Mouse (Mus musculus): ENCODE results near the gene Sc5d.

Sc5d gene

GRCm38 (mm10) chr9:42264145-42264544, at the start of gene Sc5d:
Gene Sc5d (minus strand): TSS chr9:42264256.
- in situ Hi-C loops (cut with MboI, MseI): no loop called here

DNA sequence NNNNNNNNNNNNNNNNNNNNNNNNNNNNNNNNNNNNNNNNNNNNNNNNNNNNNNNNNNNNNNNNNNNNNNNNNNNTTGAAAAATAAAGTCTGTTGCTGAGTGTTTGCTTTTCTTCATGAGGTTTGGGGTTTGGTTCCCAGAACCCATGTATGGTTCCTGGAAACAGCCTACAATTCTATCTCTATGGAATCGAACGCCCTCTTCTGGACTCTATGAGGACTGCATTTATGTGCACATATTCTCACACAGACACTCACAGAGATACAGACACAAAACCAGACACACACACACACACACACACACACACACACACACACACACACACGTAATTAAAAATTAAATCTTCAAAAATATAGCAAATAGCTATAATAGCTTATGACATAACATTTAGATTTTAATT, 47.3 kb upstream of the Sc5d start:
- in situ Hi-C loops (cut with MboI, MseI): no loop called here

DNA sequence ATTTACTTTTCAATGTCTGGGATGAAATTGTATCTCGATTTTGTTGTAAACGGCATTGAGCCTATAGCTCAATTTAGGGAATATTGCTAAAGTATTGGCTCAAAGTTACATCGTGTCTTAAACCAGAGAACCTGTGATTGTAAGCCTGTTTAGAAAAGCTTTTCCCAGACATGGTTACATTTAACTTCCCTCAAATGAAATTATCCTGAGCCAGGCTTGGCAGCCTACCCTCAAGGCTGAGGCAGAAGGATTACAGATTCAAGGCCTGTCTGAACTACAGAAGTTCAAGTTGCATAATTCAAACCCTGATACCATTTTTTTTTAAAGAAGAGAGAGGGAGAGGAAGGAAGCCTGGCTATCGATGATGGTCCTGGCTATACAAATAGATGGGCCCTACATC, 39.8 kb upstream of the Sc5d start:
- in situ Hi-C loops (cut with MboI, MseI): no loop called here

DNA sequence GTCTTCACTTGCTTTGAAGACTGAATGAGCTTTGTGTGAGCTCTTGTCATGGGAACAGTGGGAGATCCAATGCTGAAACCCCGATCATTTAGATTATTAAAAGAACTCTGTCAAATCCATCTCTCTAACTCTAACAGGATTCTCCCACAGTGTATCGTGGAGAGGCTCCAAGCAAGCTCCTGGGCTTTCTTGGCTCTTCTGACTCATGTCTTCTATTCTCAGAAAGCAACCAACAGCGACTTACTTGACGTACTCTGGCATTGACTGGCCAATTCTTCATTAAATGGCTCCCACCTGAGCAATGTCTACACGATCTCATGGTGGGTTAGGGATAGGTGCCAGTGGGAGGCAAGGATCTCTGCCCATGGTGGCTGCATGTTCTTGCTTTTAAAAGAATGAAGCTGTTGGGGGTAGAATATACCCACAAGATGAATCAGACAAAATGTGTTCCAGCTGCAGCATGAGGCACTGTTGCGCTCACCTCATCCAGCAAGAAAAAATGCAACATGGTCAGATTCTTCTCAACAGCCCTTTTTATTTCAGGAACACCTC, 37.1 kb upstream of the Sc5d start:
- in situ Hi-C loops (cut with MboI, MseI): no loop called here

GRCm38 (mm10) chr9:42296297-42296922, 32.4 kb upstream of the Sc5d start:
- in situ Hi-C loops (cut with MboI, MseI): no loop called here

- in situ Hi-C loops (cut with MboI, MseI): no loop called here
Observed at GRCm38 (mm10) chr9:42294131-42294530, 30.1 kb upstream of the Sc5d start.

- in situ Hi-C loops (cut with MboI, MseI): no loop called here
Observed at GRCm38 (mm10) chr9:42293596-42293995, 29.5 kb upstream of the Sc5d start.

- in situ Hi-C loops (cut with MboI, MseI): no loop called here
Observed at GRCm38 (mm10) chr9:42293051-42293450, 29.0 kb upstream of the Sc5d start.

- in situ Hi-C loops (cut with MboI, MseI): no loop called here
Observed at GRCm38 (mm10) chr9:42279676-42280075, 15.6 kb upstream of the Sc5d start.

DNA sequence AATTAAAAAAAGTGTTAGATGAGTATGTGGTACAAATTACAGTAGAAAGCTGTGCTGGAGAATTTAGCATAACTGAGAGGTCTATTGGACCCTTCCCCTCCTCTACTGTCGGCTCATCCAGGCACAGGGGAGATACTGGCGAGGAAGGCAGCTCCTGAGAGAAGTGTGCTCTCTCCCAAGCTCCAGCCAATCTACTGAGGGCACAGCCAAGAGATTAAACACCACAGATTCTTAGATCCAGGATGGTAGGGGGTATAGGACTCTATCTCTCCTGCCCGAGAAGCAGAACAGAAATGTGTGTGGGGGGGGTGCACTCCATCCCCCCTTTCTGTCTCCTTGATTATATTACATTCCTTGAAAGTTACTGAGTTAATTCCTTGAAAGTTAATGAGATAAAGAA, 14.0 kb upstream of the Sc5d start:
- in situ Hi-C loops (cut with MboI, MseI): no loop called here

DNA sequence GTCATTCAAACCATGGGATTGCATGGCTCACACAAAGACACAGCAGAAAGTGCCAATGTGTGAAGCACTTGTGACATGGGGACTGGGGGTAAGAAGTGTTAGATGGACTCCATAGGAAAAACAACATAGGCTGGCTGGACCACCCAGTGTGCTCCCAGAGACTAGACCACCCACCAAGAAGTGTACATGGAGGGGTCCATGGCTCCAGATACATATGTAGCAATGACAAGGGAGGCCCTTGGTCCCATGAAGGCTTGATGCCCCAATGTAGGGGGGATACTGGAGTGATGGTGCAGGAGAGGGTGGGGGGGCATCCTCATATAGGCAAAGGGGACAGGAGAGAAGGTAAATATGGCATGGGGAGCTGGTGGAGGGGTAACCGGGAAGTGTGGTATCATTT, 13.6 kb upstream of the Sc5d start:
- in situ Hi-C loops (cut with MboI, MseI): no loop called here

- in situ Hi-C loops (cut with MboI, MseI): no loop called here
Observed at GRCm38 (mm10) chr9:42277162-42277561, 13.1 kb upstream of the Sc5d start.

DNA sequence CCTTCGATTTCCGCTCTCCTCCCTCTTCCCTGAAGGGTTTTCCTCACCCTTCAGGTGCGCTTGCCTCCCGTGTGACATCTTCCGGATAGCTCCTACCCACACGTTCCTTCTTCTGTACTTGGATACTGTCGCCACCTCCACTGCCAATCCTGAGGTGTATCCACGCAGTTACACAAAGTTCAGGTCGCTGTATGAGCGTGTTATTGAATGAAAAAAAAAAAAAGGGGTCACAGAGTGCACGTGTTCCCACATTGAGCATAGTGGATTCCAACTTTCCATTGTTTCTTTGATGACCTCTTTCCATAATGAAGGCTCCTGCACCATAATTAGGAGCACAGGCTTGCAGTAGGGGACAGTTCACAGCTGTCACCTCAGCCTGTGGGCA, 11.7 kb upstream of the Sc5d start:
- in situ Hi-C loops (cut with MboI, MseI): no loop called here

GRCm38 (mm10) chr9:42275027-42275760, 11.1 kb upstream of the Sc5d start:
- in situ Hi-C loops (cut with MboI, MseI): no loop called here

DNA sequence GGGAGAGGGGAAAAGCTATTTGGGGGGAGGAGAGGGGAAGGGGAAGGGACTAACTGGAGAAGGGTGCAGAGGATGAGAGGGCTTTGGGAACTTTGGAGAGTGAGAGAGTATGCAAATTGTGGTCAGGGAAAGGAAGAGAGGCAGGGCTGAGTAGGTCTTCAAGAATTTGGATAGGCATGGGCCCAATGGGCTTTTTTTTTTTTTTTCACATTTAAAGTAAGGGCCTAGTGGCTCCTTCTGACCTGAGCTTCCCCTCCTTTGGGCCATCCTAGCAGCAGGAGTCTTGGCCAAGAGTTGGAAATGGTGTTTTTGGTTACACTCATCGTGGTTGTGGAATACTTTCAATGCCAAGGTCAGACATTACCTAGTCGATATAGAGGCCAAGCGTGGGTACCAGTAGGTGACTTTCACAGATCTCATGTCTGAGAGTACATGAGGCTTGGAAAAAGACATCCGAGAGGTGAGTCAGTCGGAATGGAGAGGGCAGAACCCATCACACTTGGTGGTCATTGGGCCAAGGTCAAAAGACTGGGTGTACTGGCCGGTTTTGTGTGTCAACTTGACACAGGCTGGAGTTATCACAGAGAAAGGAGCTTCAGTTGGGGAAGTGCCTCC, 9.7 kb upstream of the Sc5d start:
- in situ Hi-C loops (cut with MboI, MseI): no loop called here

DNA sequence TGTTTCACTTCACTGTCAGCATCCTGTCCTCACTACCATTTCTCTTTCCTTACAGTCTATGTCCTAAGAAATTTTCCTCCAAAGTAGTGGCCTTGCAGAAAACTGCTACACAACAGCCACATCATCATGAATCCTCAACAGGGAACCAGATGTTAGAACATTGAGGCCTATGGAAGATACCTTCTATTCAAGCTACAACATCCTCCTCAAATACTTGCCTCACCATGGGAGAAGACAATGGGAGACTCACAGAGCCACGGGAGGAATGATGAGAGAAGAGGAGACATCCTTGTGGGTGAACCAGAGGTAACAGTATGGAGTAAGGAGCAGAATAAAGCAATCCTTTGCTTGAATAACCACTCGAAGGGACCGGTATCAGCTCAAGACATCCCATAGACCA, 9.1 kb upstream of the Sc5d start:
- in situ Hi-C loops (cut with MboI, MseI): no loop called here

DNA sequence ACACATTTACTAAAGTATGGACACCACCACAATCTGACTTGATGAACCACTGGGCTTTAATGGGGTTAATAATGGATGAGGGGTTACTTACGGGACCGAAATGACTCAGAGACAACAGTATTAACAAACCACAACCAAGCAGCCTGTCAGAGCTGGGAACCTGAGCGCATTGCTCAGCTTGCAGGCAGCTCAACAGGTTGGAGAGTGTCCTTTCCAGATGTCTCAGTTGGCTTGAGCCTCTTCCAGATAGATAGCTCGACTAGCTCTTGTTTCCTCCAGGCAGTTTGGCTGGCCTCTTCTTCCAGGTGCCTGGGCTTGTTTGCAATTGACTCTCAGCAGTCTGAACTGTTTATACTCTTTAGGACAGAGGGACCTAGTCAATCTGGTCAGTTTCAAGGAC, 8.6 kb upstream of the Sc5d start:
- in situ Hi-C loops (cut with MboI, MseI): no loop called here

DNA sequence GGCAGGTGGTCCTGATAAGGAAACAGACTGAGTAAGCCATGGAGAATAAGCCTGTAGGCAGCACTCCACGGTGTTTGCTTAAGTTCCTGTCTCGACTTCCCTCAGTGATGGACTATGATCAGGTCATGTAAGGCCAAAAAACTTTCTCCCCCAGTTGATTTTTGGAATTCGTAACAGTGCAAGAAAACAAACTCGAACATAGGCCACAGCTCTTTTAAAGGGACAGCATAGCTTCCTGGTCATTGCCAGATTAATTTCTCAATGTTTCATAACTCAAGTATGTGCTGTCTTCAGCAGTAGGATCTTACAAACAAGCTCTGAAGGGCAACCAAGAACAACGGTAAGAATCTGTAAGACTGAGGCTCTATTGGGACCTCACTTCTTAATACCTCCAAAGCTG, 7.4 kb upstream of the Sc5d start:
- in situ Hi-C loops (cut with MboI, MseI): no loop called here

DNA sequence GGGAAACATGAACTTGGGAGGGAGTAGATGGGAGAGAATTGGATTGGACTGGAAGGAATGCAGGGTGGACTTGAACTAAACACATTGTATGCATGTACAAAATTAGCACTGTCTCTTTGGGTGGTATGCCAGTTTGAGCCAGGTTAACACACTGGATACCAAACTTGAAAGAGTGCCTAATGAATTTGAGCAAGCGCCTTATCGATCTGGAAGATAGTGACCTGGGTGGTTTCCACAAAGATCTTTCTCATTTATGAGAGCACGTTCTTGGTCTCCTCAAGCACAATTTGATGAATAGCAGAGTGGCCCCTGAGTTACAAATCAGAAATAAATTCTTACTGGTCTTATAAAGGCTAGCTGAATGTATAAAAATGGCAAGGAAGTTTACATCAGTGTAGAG, 6.6 kb upstream of the Sc5d start:
- in situ Hi-C loops (cut with MboI, MseI): no loop called here

GRCm38 (mm10) chr9:42270081-42270480, 6.0 kb upstream of the Sc5d start:
- in situ Hi-C loops (cut with MboI, MseI): no loop called here

DNA sequence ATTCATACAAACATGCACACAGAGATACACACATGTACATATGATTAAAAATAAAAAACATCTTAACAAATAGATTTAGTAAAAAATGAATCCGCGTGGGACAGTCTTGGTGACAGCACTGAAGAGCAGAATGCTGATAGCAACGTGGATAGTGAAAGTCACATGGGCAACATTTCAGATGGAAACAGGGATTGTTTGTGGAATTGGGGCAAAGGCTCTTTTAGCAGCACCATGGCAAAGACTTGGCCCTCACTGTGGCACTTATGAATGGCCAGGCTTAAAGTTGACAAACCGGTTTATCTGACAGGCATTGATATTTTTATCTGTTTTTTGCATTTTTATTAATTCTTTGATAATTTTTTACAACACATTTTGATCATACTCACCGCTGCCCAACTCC, 4.3 kb upstream of the Sc5d start:
- in situ Hi-C loops (cut with MboI, MseI): no loop called here

- in situ Hi-C loops (cut with MboI, MseI): no loop called here
Observed at GRCm38 (mm10) chr9:42265309-42265708, 1.3 kb upstream of the Sc5d start.

GRCm38 (mm10) chr9:42263709-42264111, 346 bp downstream of the Sc5d start:
- in situ Hi-C loops (cut with MboI, MseI): no loop called here
